Mouse (Mus musculus) limb, embryonic 11.5 days (tissue): ENCODE results near the gene Rcan2. TPM values are rescaled to one million over a fixed set of nuclear protein-coding genes. Genes with fewer than 3 reads are reported as not detected.

Experiments
- ATAC-seq: fragments of 200-750 bp; cut with Nextera tagmentation; 2 replicates; pipeline ENCODE4 v1.8.0; 2017; ENCODE audit warnings: low read depth; ENCODE audit not compliant: insufficient number of reproducible peaks, low FRiP score, low TSS enrichment
- DNase-seq: peaks from one replicate; pipeline ENCODE4 v3.0.0-alpha.2; 2015; ENCODE audit warnings: low spot score
- H3K27ac ChIP-seq: fragments of 300-500 bp; sonication (generic); replicated peaks from 2 replicates; pipeline ENCODE4 v1.5.1; 2014; ENCODE audit warnings: low read depth, mild to moderate bottlenecking, low read length
- H3K27me3 ChIP-seq: fragments of 300-500 bp; sonication (generic); 2 replicates; pipeline ENCODE4 v1.6.1; 2014; ENCODE audit warnings: mild to moderate bottlenecking, low read length, mixed read lengths; ENCODE audit not compliant: control insufficient read depth, insufficient read depth
- H3K36me3 ChIP-seq: fragments of 300-500 bp; sonication (generic); 2 replicates; pipeline ENCODE4 v1.6.1; 2014; ENCODE audit warnings: mild to moderate bottlenecking, low read length, moderate library complexity, mixed read lengths; ENCODE audit not compliant: control insufficient read depth, insufficient read depth
- H3K4me1 ChIP-seq: fragments of 300-500 bp; sonication (generic); 2 replicates; pipeline ENCODE4 v1.6.1; 2014; ENCODE audit warnings: low read length, mixed read lengths; ENCODE audit not compliant: control insufficient read depth, insufficient read depth
- H3K4me2 ChIP-seq: fragments of 300-500 bp; sonication (generic); 2 replicates; pipeline ENCODE4 v1.6.1; 2014; ENCODE audit warnings: low read depth, mild to moderate bottlenecking, moderate library complexity; ENCODE audit not compliant: severe bottlenecking
- H3K4me3 ChIP-seq: fragments of 300-500 bp; sonication (generic); 2 replicates; pipeline ENCODE4 v1.5.1; 2014; ENCODE audit warnings: low read depth, low read length
- H3K9ac ChIP-seq: fragments of 300-500 bp; sonication (generic); 2 replicates; pipeline ENCODE4 v1.6.1; 2014; ENCODE audit warnings: mild to moderate bottlenecking, low read length
- H3K9me3 ChIP-seq: fragments of 300-500 bp; sonication (generic); 2 replicates; pipeline ENCODE4 v1.6.1; 2016; ENCODE audit warnings: low read length; ENCODE audit not compliant: control insufficient read depth
- WGBS: fragments of 180-500 bp; shearing (Covaris S2); extraction: QIAGEN DNeasy Blood & Tissue Kit; methylation state at CpG from one replicate; pipeline ENCODE4 v1.1.7; 2014; 5-methylcytosine and 5-hydroxymethylcytosine counted together
- polyA plus RNA-seq: library from polyadenylated mRNA; unstranded; fragments of >200 nt; fragmentation: Nextera tagmentation; extraction: Ambion mirVana; gene quantifications from 2 replicates; pipeline ENCODE4 v1.2.1, GENCODE M21; 2014

The Rcan2 gene
- polyA plus RNA-seq, 1 experiment from 2014 or later = 1.7 TPM

GRCm38 (mm10) chr17:44030776-44031587 is 229.8 kb downstream of the Rcan2 start:
- Histone ChIP-seq H3K36me3 (no peaks in the 10 kb centered on the region), H3K9ac (no peak overlapping the region), H3K27ac (no peak overlapping the region), H3K4me3 (no peak overlapping the region), H3K4me2 (no peak overlapping the region), H3K27me3 (no peaks in the 10 kb centered on the region), H3K4me1 (no peaks in the 10 kb centered on the region), H3K9me3 (no peaks in the 10 kb centered on the region)
- ATAC-seq (no peak), DNase-seq (no peak)
- 82% methylated on average over 3 of the region's 3 CpGs for WGBS

- no peak for DNase-seq
- Histone ChIP-seq H3K27ac (no peak overlapping the region), H3K36me3 (no peaks in the 10 kb centered on the region), H3K9me3 (no peaks in the 10 kb centered on the region), H3K9ac (no peak overlapping the region), H3K4me3 (no peak overlapping the region), H3K4me1 (no peaks in the 10 kb centered on the region), H3K4me2 (no peak overlapping the region), H3K27me3 (no peaks in the 10 kb centered on the region)
- WGBS = 80% methylated on average over 1 of the region's 1 CpGs
- ATAC-seq = no peak
Measured at GRCm38 (mm10) chr17:44035005-44035404, 233.9 kb downstream of the Rcan2 start.

- DNase-seq (peak; percentile 67), ATAC-seq (no peak)
- no peaks in the 10 kb centered on the region for H3K4me1 ChIP-seq
- no peak overlapping the region for H3K4me3 ChIP-seq
- peaks cover 3% of the 10 kb centered on the region; the same call in 1 of the 2 replicates for H3K9me3 ChIP-seq
- no peak overlapping the region for H3K27ac ChIP-seq
- no peak overlapping the region for H3K9ac ChIP-seq
- H3K4me2 ChIP-seq = no peak overlapping the region
- 66% methylated on average over 9 of the region's 9 CpGs for WGBS
- H3K27me3 ChIP-seq = no peaks in the 10 kb centered on the region
- no peaks in the 10 kb centered on the region for H3K36me3 ChIP-seq
Measured at GRCm38 (mm10) chr17:44038656-44039055, 237.5 kb downstream of the Rcan2 start.

GRCm38 (mm10) chr17:44040449-44040848 is 239.3 kb downstream of the Rcan2 start:
- ATAC-seq = no peak
- Histone ChIP-seq H3K9me3 (peaks cover 3% of the 10 kb centered on the region; the same call in 1 of the 2 replicates), H3K4me1 (no peaks in the 10 kb centered on the region), H3K4me2 (no peak overlapping the region), H3K27me3 (no peaks in the 10 kb centered on the region), H3K4me3 (no peak overlapping the region), H3K36me3 (no peaks in the 10 kb centered on the region), H3K9ac (no peak overlapping the region), H3K27ac (no peak overlapping the region)
- DNase-seq = no peak
- 86% methylated on average over 2 of the region's 2 CpGs for whole genome bisulfite sequencing

- Histone ChIP-seq H3K27ac (no peak overlapping the region), H3K9me3 (peaks cover 3% of the 10 kb centered on the region; the same call in 1 of the 2 replicates), H3K4me2 (no peak overlapping the region), H3K36me3 (no peaks in the 10 kb centered on the region), H3K27me3 (no peaks in the 10 kb centered on the region), H3K4me3 (no peak overlapping the region), H3K4me1 (no peaks in the 10 kb centered on the region), H3K9ac (no peak overlapping the region)
- 80% methylated on average over 2 of the region's 2 CpGs for WGBS
- DNase-seq (no peak), ATAC-seq (no peak)
Measured at GRCm38 (mm10) chr17:44042301-44042700, 241.2 kb downstream of the Rcan2 start.

- WGBS = 90% methylated on average over 8 of the region's 8 CpGs
- no peak overlapping the region for H3K4me3 ChIP-seq
- DNase-seq = no peak
Measured at GRCm38 (mm10) chr17:44042861-44043260, 241.7 kb downstream of the Rcan2 start.

GRCm38 (mm10) chr17:44053427-44053826 is 252.3 kb downstream of the Rcan2 start:
- Histone ChIP-seq H3K4me2 (no peak overlapping the region), H3K27ac (no peak overlapping the region), H3K9me3 (no peaks in the 10 kb centered on the region), H3K4me1 (no peaks in the 10 kb centered on the region), H3K9ac (no peak overlapping the region), H3K27me3 (no peaks in the 10 kb centered on the region), H3K36me3 (no peaks in the 10 kb centered on the region), H3K4me3 (no peak overlapping the region)
- DNase-seq (no peak), ATAC-seq (no peak)
- WGBS = 83% methylated on average over 4 of the region's 4 CpGs

More at GRCm38 (mm10) chr17:44042861-44043260, 241.7 kb downstream of the Rcan2 start:
- Histone ChIP-seq H3K4me1 (no peaks in the 10 kb centered on the region), H3K27ac (no peak overlapping the region), H3K36me3 (no peaks in the 10 kb centered on the region), H3K9ac (no peak overlapping the region), H3K4me2 (no peak overlapping the region), H3K9me3 (peaks cover 3% of the 10 kb centered on the region; the same call in 1 of the 2 replicates), H3K27me3 (no peaks in the 10 kb centered on the region)
- no peak for ATAC-seq

- WGBS = 93% methylated on average over 1 of the region's 1 CpGs
- DNase-seq (no peak), ATAC-seq (no peak)
- Histone ChIP-seq H3K27ac (no peak overlapping the region), H3K4me3 (no peak overlapping the region), H3K9ac (no peak overlapping the region), H3K4me1 (no peaks in the 10 kb centered on the region), H3K27me3 (no peaks in the 10 kb centered on the region), H3K9me3 (no peaks in the 10 kb centered on the region), H3K36me3 (no peaks in the 10 kb centered on the region), H3K4me2 (no peak overlapping the region)
Measured at GRCm38 (mm10) chr17:44057123-44057522, 256.0 kb downstream of the Rcan2 start.
